Mouse (Mus musculus) spleen, postnatal 0 days (tissue): ENCODE data around the gene Map2k2. TPM values are rescaled to one million over a fixed set of nuclear protein-coding genes. Genes with fewer than 3 reads are reported as not detected.

Experiments
- polyA plus RNA-seq: library from polyadenylated mRNA; unstranded; fragments of >200 nt; fragmentation: Nextera tagmentation; extraction: Ambion mirVana; gene quantifications from 2 replicates; pipeline ENCODE4 v1.2.1, GENCODE M21; 2015

The Map2k2 gene
- 93.5 and 93.8 TPM in 2 replicates for polyA plus RNA-seq

DNA sequence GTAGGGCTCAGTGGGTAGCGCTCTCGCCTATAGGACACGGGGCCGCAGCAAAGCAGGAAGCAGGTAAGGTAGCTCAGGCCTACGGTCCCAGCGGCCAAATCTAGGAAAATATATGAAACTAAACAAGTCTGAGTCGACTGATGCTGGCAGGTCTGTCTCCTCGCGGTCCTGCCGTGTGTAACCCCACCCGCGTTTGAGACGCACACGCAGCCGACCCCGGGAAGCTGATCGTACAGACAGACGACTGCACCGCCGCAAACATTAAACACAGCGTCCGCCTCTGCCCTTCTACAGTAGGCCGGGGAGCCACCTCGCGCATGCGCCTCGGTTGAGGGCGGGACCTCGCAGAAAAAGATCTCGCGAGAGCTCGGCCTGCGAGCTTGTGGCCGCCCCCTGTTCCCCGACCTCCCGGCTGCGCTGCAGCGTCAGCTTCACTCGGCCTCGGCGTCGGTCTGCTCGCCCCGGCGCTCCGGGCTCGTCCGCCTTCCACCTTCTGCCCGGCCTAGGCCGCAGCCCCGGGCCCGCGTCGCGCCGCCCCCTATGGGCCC lies at the start of gene Map2k2:
Map2k2 (plus strand) TSS at position 351 of the 548 bp plus-strand sequence.

DNA sequence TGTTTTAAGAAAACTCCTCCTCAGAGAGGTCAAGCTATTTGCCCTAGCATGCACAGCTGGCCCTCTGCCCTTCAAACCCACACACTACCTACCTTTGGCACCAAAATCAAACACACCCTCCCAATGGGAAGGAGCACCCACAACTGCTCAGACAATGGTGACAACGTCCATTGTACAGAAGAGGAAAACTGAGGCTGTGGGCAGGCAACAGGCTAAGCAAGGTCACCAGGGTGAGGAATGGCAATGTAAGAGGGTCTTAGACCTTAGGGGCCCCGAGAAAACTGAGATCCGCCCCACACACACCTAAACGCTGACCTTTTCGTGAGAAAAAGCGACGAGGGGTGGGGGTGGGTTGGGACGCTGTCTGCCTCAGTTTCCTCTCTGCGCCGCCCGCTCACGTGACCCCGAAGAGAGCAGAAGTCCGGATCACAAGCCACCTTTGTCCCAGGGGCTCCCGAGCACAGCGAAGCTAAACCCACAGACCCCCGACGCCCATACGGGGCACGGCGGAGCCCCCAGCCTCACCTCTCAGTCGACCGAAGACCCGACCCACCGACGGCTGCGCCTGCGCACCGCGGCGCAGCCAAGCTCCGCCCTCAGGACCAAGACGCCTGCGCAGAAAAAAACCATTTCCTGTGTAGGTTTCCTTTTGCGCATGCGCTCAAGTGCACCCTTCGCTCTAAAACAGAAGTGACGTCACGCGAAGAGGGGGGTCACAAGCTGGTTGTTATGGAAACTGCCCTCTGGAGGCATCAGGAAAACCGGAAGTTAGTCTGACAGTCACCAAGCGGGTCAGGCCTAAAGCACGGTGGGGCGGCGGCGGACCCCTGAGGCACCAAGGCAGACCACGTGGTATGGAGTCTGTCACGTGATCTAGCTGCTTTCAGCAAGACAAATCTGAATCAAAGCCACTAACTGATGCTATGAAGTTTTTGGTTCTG lies 45.8 kb upstream of the Map2k2 start, which contains the start of gene Sgta:
Sgta (minus strand) TSS at position 579 of the 941 bp plus-strand sequence.

DNA sequence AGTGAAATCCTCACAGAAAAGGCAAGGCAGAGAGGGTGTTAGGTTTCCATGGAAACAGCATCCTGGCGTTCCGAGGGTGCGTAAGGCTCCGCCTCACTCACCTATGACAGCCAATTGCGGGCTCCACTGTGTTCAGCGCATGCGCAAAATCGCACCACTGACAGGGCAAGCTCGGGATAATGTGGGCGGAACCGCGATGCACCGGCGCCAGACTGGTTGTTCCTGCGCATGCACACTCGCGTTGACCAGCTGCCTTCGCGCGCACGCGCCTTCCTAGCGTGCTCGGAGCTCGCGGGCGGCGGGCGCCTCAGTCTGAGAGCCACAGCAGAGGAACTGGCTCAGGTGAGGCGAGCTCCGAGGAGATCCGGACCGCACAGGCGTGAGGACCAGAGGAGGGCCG lies 35.9 kb upstream of the Map2k2 start, which contains the start of gene Thop1:
Thop1 (plus strand) TSS at position 200 of the 400 bp plus-strand sequence.

DNA sequence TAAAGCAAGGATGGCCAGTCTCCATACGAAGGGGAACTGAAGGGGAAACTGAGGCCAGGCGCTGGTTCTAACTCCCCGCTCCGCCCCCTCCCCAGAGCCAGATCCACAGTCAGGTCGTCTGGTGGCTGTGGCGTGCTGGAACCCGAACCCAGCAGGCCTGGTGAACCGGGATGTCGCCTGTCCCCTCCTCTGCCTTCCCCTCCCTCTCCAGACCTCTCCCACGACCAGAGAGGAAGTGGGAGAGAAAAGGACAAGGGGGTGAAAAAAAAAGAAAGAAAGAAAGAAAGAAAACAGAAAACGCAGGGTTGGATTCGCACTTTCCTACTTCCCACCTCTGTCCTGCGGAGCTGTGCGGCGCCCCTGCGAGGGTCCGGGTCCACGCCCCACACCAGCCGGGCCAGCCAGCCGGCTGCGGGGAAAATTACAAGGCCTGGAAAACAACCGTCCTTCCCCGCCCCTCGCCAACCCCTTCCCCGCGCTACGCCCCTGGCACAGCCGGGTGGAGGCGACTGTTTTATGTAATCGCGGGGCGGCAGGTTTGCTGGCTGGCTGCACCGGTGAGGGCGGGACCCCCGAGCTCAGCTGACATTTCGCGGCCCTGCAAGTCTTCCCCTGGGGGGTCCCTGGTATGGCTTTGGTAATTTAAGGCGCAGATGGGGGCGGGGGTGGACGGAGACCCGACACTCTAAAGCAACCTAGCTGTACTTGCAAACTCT lies 29.4 kb downstream of the Map2k2 start, which contains the start of gene Zbtb7a:
Zbtb7a (plus strand) TSS at position 255 of the 716 bp plus-strand sequence.

DNA sequence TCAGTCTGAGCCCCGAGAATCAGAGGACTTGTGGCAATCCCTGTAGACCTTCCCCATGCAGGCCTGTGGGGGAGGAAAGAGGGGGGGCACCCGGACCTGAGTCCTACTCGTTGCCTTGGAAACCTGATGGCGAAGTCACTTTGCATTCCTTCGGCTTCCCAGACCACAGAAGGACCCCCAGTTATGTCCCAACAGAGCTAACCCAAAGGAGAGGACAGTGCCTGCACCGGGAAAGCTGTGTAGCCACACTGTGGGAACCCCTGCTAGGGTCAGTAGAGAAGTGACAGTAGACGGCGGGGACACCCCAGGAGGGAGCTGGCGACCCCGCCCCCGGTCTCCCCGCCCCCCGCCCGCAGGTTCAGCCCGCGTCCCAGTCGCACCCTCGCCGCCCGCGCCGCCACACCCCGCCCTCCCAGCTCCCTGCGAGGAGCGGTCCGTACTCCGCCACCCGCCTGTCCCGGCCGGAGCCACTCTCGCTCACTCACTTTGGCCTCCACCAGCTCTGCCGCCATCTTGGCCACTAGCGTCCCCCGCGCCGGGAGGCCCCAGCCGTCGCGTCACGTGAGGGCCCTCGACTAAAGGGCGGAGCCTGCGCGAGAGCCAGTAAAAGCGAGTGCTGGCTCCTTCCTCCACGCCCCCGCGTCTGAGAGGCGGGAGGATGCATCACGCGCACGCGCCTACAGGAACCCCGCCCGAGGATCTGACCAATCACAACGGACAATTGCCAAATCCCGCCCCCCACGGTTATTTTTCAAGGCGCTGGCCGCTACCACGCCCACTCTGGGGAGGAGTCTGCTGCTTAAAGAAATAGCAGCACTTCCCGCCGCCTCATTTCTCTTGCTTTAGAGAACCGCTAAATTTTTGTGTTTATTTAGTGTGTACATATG lies 61.7 kb downstream of the Map2k2 start, which contains the start of gene Pias4:
Pias4 (minus strand) TSS at position 724 of the 887 bp plus-strand sequence.

DNA sequence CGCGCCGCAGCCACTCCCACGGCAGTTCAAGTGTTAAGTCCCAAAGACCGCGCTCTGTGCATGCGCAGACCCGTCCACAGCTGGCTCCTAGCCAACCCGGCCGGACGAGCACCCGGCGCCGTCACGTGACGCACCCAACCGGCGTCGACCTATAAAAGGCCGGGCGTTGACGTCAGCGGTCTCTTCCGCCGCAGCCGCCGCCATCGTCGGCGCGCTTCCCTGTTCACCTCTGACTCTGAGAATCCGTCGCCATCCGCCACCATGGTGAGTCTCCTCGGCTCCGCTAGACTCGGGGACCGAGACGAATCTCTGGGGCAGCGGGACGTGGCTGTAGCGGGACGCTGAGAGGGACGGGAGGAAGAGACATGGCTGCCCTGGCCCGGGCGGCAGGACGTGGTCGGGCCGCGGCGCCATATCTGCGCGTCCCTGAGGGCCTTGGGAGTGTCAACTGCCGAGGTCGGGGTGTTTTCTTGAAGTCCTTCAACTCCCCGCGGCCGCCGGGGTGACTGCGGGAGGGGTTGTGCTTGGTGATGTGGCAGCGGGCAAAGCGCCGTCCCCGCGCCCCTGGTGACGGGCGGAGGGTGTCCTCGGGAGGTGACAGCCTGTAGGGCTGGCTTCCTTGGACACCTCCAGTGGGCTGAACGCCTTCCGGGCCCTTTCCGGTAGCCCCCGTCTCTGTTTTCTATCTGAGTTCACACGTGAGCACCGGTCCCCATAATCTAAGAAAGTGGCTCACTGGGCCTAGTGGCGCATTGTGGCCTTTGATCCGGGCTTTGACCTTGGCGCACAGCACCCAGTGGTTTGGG lies 71.0 kb downstream of the Map2k2 start, which contains the start of gene Eef2:
Eef2 (plus strand) TSS at position 166 of the 806 bp plus-strand sequence.

DNA sequence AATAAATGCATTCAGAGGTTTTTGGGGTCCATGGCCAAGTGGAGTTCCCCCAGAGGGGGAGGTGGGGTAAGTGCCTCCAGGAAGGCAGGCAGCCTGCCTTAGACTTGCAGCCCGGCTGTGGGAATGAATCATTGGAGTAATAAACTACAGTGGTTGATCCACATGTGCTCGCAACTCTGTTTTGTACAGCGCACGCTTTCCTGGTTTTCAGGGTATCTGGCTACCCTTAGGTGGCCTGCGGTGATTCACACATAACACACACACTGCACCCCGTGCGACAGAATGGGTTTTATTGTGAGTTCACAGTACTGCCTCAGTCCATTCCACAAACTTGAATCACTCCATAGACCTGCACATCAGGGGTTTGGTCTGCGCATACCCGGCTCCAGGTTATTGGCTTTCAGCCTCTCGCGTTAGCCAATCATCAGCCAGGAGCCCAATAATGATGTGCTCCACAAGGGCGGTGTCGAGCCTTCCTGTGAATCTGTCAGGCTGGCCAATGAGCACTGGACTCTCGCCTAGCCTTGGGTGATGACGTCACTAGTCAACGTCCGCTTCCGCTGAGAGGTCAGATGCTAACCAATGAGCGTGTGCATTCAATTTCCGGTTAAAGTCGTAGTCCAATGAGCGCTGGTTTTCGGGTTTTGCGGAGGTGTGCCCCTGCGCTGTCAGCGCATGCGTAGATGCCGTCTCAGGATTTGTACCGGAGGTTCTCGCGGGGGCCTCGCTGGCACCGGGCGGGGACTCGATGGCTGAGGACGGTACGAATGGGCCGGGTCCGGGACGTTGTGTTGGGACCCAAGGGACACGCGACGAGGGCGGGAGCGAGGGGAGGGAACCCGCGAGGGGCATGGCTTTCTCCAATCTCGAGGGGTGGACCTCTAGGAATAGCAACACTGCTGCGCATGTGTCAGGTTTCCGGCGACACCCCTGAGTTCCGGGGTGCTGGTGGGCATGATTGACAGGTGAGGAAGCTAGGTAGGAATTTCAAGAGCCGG lies 76.9 kb downstream of the Map2k2 start, which contains the start of gene Dapk3:
Dapk3 (plus strand) TSS at position 670 of the 998 bp plus-strand sequence.

Other genes starting within 250 kb of the Map2k2 start
- 0.08 TPM in 1 of 2 replicates, not detected in the other for gene Tmprss9, start 234.1 kb upstream of the Map2k2 start, polyA plus RNA-seq
- gene Timm13, start 204.9 kb upstream of the Map2k2 start, polyA plus RNA-seq = 233 and 235 TPM in 2 replicates
- gene Lmnb2, start 187.7 kb upstream of the Map2k2 start, polyA plus RNA-seq = 10.5 and 12.7 TPM in 2 replicates
- 10.3 and 11.5 TPM in 2 replicates for gene Gadd45b, start 175.8 kb upstream of the Map2k2 start, polyA plus RNA-seq
- gene Gng7, start 91.0 kb upstream of the Map2k2 start, polyA plus RNA-seq = 0.67 and 0.95 TPM in 2 replicates
- not detected in 2 replicates for gene Diras1, start 80.3 kb upstream of the Map2k2 start, polyA plus RNA-seq
- 5.5 and 7.1 TPM in 2 replicates for gene Slc39a3, start 68.5 kb upstream of the Map2k2 start, polyA plus RNA-seq
- 54.6 and 63.6 TPM in 2 replicates for gene Sgta, start 45.7 kb upstream of the Map2k2 start, polyA plus RNA-seq
- gene Thop1, start 35.9 kb upstream of the Map2k2 start, polyA plus RNA-seq = 19.3 and 20.4 TPM in 2 replicates
- 0.30 and 0.38 TPM in 2 replicates for gene Creb3l3, start 7.0 kb upstream of the Map2k2 start, polyA plus RNA-seq
- gene Zbtb7a, start 29.3 kb downstream of the Map2k2 start, polyA plus RNA-seq = 59.5 and 59.9 TPM in 2 replicates
- 25.3 and 25.7 TPM in 2 replicates for gene Pias4, start 62.0 kb downstream of the Map2k2 start, polyA plus RNA-seq
- gene Eef2, start 70.7 kb downstream of the Map2k2 start, polyA plus RNA-seq = 454 and 484 TPM in 2 replicates
- gene Dapk3, start 77.1 kb downstream of the Map2k2 start, polyA plus RNA-seq = 22.4 and 23.8 TPM in 2 replicates
- not detected in 2 replicates for gene 4930442H23Rik, start 77.9 kb downstream of the Map2k2 start, polyA plus RNA-seq
- gene Nmrk2, start 96.1 kb downstream of the Map2k2 start, polyA plus RNA-seq = not detected in 2 replicates
- not detected in 2 replicates for gene Atcay, start 124.9 kb downstream of the Map2k2 start, polyA plus RNA-seq
- gene Zfr2, start 127.2 kb downstream of the Map2k2 start, polyA plus RNA-seq = 0.65 and 0.82 TPM in 2 replicates
- 4.1 and 6.0 TPM in 2 replicates for gene Matk, start 147.0 kb downstream of the Map2k2 start, polyA plus RNA-seq
- gene Mrpl54, start 161.0 kb downstream of the Map2k2 start, polyA plus RNA-seq = 126 and 131 TPM in 2 replicates
- gene Apba3, start 161.0 kb downstream of the Map2k2 start, polyA plus RNA-seq = 17.8 and 19.1 TPM in 2 replicates
- 0.53 and 1.2 TPM in 2 replicates for gene Tjp3, start 185.7 kb downstream of the Map2k2 start, polyA plus RNA-seq
- 15.4 and 20.0 TPM in 2 replicates for gene Pip5k1c, start 187.0 kb downstream of the Map2k2 start, polyA plus RNA-seq
- 27.4 and 29.3 TPM in 2 replicates for gene Cactin, start 215.2 kb downstream of the Map2k2 start, polyA plus RNA-seq
- gene Tbxa2r, start 222.8 kb downstream of the Map2k2 start, polyA plus RNA-seq = 13.1 and 18.9 TPM in 2 replicates
- 0.05 and 0.08 TPM in 2 replicates for gene Gipc3, start 237.4 kb downstream of the Map2k2 start, polyA plus RNA-seq
- gene Hmg20b, start 244.6 kb downstream of the Map2k2 start, polyA plus RNA-seq = 48.0 and 50.8 TPM in 2 replicates